Mouse (Mus musculus) hindbrain, embryonic 15.5 days (tissue): Measurements from ENCODE around the gene Zfp180. TPM values are rescaled to one million over a fixed set of nuclear protein-coding genes. Genes with fewer than 3 reads are reported as not detected.

ENCODE experiments used
- ATAC-seq: fragments of 200-750 bp; cut with Nextera tagmentation; 2 replicates; pipeline ENCODE4 v1.8.0; 2017; ENCODE audit warnings: low read depth, moderate number of reproducible peaks, moderate TSS enrichment; ENCODE audit not compliant: low FRiP score
- H3K27ac ChIP-seq: fragments of 300-500 bp; sonication (generic); replicated peaks from 2 replicates; pipeline ENCODE4 v1.5.1; 2015; ENCODE audit warnings: mild to moderate bottlenecking, inconsistent platforms
- H3K27me3 ChIP-seq: fragments of 300-500 bp; sonication (generic); 2 replicates; pipeline ENCODE4 v1.6.1; 2015; ENCODE audit warnings: control low read depth, inconsistent platforms
- H3K36me3 ChIP-seq: fragments of 300-500 bp; sonication (generic); 2 replicates; pipeline ENCODE4 v1.6.1; 2015; ENCODE audit warnings: control low read depth, inconsistent platforms
- H3K4me1 ChIP-seq: fragments of 300-500 bp; sonication (generic); replicated peaks from 2 replicates; pipeline ENCODE4 v1.6.1; 2015; ENCODE audit warnings: control low read depth, inconsistent platforms
- H3K4me2 ChIP-seq: fragments of 300-500 bp; sonication (generic); 2 replicates; pipeline ENCODE4 v1.6.1; 2015; ENCODE audit warnings: moderate library complexity, mild to moderate bottlenecking, inconsistent platforms
- H3K4me3 ChIP-seq: fragments of 300-500 bp; sonication (generic); 2 replicates; pipeline ENCODE4 v1.5.1; 2015; ENCODE audit warnings: mild to moderate bottlenecking, inconsistent platforms
- H3K9ac ChIP-seq: fragments of 300-500 bp; sonication (generic); 2 replicates; pipeline ENCODE4 v1.6.1; 2015; ENCODE audit warnings: inconsistent platforms
- H3K9me3 ChIP-seq: fragments of 300-500 bp; sonication (generic); 2 replicates; pipeline ENCODE4 v1.6.1; 2016; ENCODE audit warnings: control low read depth, inconsistent platforms
- WGBS: fragments of 180-500 bp; shearing (Covaris S2); methylation state at CpG from one replicate; pipeline ENCODE4 v1.1.7; 2015; 5-methylcytosine and 5-hydroxymethylcytosine counted together
- polyA plus RNA-seq: library from polyadenylated mRNA; unstranded; fragments of >200 nt; fragmentation: Nextera tagmentation; extraction: Ambion mirVana; gene quantifications from 2 replicates; pipeline ENCODE4 v1.2.1, GENCODE M21; 2015

Zfp180 gene
- polyA plus RNA-seq, 1 experiment from 2014 or later, result 35.5 TPM

- H3K36me3 ChIP-seq, result peaks cover 24% of the 10 kb centered on the region
- WGBS, result 2% methylated on average over 23 of the region's 23 CpGs
- H3K9ac ChIP-seq, result peak within 1 kb of the TSS; percentile 72
- peak within 1 kb of the TSS; percentile 78 for H3K27ac ChIP-seq
- peaks cover 5% of the 10 kb centered on the region for H3K4me1 ChIP-seq
- no peaks in the 10 kb centered on the region for H3K27me3 ChIP-seq
- peak within 1 kb of the TSS; percentile 65 for H3K4me3 ChIP-seq
- H3K4me2 ChIP-seq, result peak within 1 kb of the TSS; percentile 89
- ATAC-seq, result peak; percentile 98
- peaks cover 17% of the 10 kb centered on the region for H3K9me3 ChIP-seq
Observed at GRCm38 (mm10) chr7:24112156-24112856, 30.6 kb downstream of the Zfp180 start, which contains the start of gene Zfp112. TSS of gene Zfp112 (plus strand) at chr7:24112314.

- H3K4me2 ChIP-seq, result peak overlapping the region; percentile 89
- WGBS, result 11% methylated on average over 12 of the region's 12 CpGs
- H3K27ac ChIP-seq, result peak overlapping the region; percentile 78
- H3K9me3 ChIP-seq, result peaks cover 11% of the 10 kb centered on the region
- peak overlapping the region; percentile 65 for H3K4me3 ChIP-seq
- H3K27me3 ChIP-seq, result no peaks in the 10 kb centered on the region
- no peak for ATAC-seq
- peaks cover 17% of the 10 kb centered on the region for H3K36me3 ChIP-seq
- H3K9ac ChIP-seq, result peak overlapping the region; percentile 72
- peaks cover 5% of the 10 kb centered on the region for H3K4me1 ChIP-seq
Observed at GRCm38 (mm10) chr7:24113001-24113400, 31.3 kb downstream of the Zfp180 start.

DNA sequence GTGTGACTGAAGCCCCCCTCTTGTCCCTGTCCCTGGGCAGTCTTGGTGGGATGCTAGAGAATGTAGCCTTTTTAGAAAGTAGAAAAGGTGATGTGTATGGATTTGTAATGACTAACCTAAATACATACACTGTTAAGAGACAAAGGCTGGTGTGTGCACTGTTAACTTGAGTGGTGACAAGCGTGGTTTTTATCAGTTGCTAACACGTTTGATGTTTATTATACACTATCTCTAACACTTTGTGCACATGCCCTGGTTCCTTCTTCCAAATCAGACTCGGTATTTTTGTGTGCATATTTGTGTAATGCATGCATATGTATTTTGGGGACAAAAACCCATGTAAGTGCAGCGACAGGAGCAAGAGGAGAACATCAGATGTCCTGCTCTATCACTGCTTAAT is 34.9 kb downstream of the Zfp180 start:
- WGBS, result 88% methylated on average over 4 of the region's 4 CpGs
- no peaks in the 10 kb centered on the region for H3K9me3 ChIP-seq
- H3K4me3 ChIP-seq, result no peak overlapping the region
- no peak for ATAC-seq
- no peak overlapping the region for H3K9ac ChIP-seq
- H3K36me3 ChIP-seq, result 0 out of 2 replicates have a peak, but pooled peaks cover 3% of the 10 kb centered on the region
- H3K4me2 ChIP-seq, result no peak overlapping the region
- peaks cover 5% of the 10 kb centered on the region for H3K4me1 ChIP-seq
- no peak overlapping the region for H3K27ac ChIP-seq
- H3K27me3 ChIP-seq, result no peaks in the 10 kb centered on the region

DNA sequence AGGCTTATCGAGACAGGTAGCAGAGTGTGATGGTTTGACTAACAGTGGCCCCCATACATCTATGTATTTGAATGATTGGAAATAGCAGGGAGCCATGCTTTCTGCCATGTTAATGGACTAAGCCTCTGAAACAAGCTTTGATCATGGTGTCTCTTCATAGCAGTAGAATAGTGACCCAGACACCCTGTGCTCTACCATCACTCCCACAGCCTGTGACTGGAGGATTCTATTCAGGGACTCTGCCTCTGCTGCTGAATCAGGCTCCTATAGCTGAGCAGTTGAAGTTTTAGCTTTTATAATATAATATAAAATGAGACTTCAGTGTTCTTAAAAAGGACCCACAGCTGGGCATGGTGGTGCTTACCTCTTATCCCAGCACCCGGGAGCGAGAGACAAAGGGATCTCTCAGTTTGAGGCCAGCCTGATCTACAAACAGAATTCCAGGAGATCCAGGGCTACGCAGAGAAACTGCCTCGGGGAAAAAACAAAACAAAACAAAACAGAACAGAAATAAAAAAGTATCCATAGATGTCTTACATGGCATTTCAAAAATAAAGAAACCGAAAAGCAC is 51.8 kb downstream of the Zfp180 start:
- peak overlapping the region; percentile 74 for H3K27ac ChIP-seq
- peak overlapping the region; percentile 77 for H3K4me2 ChIP-seq
- WGBS, result 16% methylated on average over 6 of the region's 6 CpGs
- peaks cover 23% of the 10 kb centered on the region for H3K4me1 ChIP-seq
- peak overlapping the region; percentile 79 for H3K9ac ChIP-seq
- H3K27me3 ChIP-seq, result no peaks in the 10 kb centered on the region
- no peaks in the 10 kb centered on the region for H3K9me3 ChIP-seq
- H3K36me3 ChIP-seq, result peaks cover 26% of the 10 kb centered on the region
- ATAC-seq, result peak; percentile 70
- peak overlapping the region; percentile 72 for H3K4me3 ChIP-seq

GRCm38 (mm10) chr7:24133996-24134828 is 52.5 kb downstream of the Zfp180 start, which contains the start of gene Zfp235:
TSS of gene Zfp235 (plus strand) at chr7:24134169.
- Histone ChIP-seq H3K36me3 (peaks cover 32% of the 10 kb centered on the region), H3K4me1 (peaks cover 23% of the 10 kb centered on the region), H3K27ac (peak within 1 kb of the TSS; percentile 74), H3K9ac (peak within 1 kb of the TSS; percentile 79), H3K27me3 (no peaks in the 10 kb centered on the region), H3K4me2 (peak within 1 kb of the TSS; percentile 77), H3K4me3 (peak within 1 kb of the TSS; percentile 72), H3K9me3 (no peaks in the 10 kb centered on the region)
- 3% methylated on average over 32 of the region's 32 CpGs for WGBS
- peak; percentile 95 for ATAC-seq

DNA sequence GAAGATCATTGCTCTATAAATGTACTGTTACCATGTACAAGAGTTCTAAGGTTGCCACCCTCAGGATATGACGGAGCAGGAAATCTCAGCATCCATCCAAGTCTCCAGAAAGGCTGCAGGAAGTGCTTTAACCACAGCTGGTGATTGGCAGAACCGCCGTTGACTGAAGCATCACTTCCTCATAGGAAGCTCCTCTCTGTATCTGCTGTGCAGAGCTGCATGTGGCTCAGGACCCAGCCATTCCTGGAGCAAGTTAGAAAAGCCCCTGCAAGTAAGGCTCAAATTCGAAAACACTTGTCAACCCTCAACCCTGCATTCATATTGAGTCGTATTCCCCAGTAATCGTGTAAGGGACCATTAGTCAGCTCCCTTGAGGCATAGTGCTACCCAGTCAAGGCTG is 60.8 kb downstream of the Zfp180 start:
- Histone ChIP-seq H3K36me3 (peaks cover 57% of the 10 kb centered on the region), H3K27ac (no peak overlapping the region), H3K9me3 (no peaks in the 10 kb centered on the region), H3K9ac (no peak overlapping the region), H3K27me3 (peaks cover 3% of the 10 kb centered on the region; the same call in 1 of the 2 replicates), H3K4me3 (no peak overlapping the region), H3K4me1 (no peaks in the 10 kb centered on the region), H3K4me2 (no peak overlapping the region)
- WGBS, result 91% methylated on average over 6 of the region's 6 CpGs
- ATAC-seq, result no peak

GRCm38 (mm10) chr7:24153272-24153671 is 71.5 kb downstream of the Zfp180 start:
- Histone ChIP-seq H3K9ac (no peak overlapping the region), H3K27me3 (no peaks in the 10 kb centered on the region), H3K9me3 (no peaks in the 10 kb centered on the region), H3K36me3 (no peaks in the 10 kb centered on the region), H3K4me3 (no peak overlapping the region), H3K27ac (no peak overlapping the region), H3K4me1 (no peaks in the 10 kb centered on the region), H3K4me2 (no peak overlapping the region)
- WGBS, result 9% methylated on average over 1 of the region's 1 CpGs
- ATAC-seq, result no peak

Other genes starting within 250 kb of the Zfp180 start
- not detected in 2 replicates for gene Vmn1r176, start 244.6 kb upstream of the Zfp180 start, polyA plus RNA-seq
- not detected in 2 replicates for gene Vmn1r177, start 215.5 kb upstream of the Zfp180 start, polyA plus RNA-seq
- not detected in 2 replicates for gene Vmn1r178, start 189.9 kb upstream of the Zfp180 start, polyA plus RNA-seq
- gene Vmn1r179, start 154.9 kb upstream of the Zfp180 start, polyA plus RNA-seq, result not detected in 2 replicates
- not detected in 2 replicates for gene Vmn1r180, start 131.3 kb upstream of the Zfp180 start, polyA plus RNA-seq
- gene Vmn1r181, start 107.3 kb upstream of the Zfp180 start, polyA plus RNA-seq, result not detected in 2 replicates
- gene V1rd19, start 80.2 kb upstream of the Zfp180 start, polyA plus RNA-seq, result not detected in 2 replicates
- gene Vmn1r183, start 28.7 kb upstream of the Zfp180 start, polyA plus RNA-seq, result not detected in 2 replicates
- 9.8 and 11.0 TPM in 2 replicates for gene Zfp112, start 30.4 kb downstream of the Zfp180 start, polyA plus RNA-seq
- gene Zfp235, start 52.2 kb downstream of the Zfp180 start, polyA plus RNA-seq, result 23.3 and 25.2 TPM in 2 replicates
- gene Zfp114, start 93.1 kb downstream of the Zfp180 start, polyA plus RNA-seq, result 5.0 and 5.7 TPM in 2 replicates
- 5.2 and 5.9 TPM in 2 replicates for gene Zfp111, start 129.5 kb downstream of the Zfp180 start, polyA plus RNA-seq
- 4.4 and 4.5 TPM in 2 replicates for gene Zfp109, start 155.6 kb downstream of the Zfp180 start, polyA plus RNA-seq
- gene Zfp108, start 172.9 kb downstream of the Zfp180 start, polyA plus RNA-seq, result 7.0 and 7.5 TPM in 2 replicates
- gene Zfp93, start 188.5 kb downstream of the Zfp180 start, polyA plus RNA-seq, result 6.2 and 8.2 TPM in 2 replicates
- 39.5 and 42.3 TPM in 2 replicates for gene Zfp61, start 219.3 kb downstream of the Zfp180 start, polyA plus RNA-seq
- 19.5 and 20.3 TPM in 2 replicates for gene Zfp94, start 234.7 kb downstream of the Zfp180 start, polyA plus RNA-seq